Comparison of ENCODE assay signal across 8 mouse cellular contexts in genomic region chr4:133931349-133931748, GRCm38 (mm10). TPM values are rescaled to one million over a fixed set of nuclear protein-coding genes. Genes with fewer than 3 reads are reported as not detected.
DNase-seq lines count a peak whose midpoint lies in the region; ATAC-seq and TF ChIP-seq lines count a peak whose summit lies in the region.

No protein-coding gene starts in this region.

- no peaks in the 10 kb centered on the region for H3K27me3 ChIP-seq in hindbrain, postnatal 0 days (ENCODE audit: insufficient read depth, low read length)
- no peaks in the 10 kb centered on the region for H3K27me3 ChIP-seq in hindbrain, embryonic 13.5 days

- no peak overlapping the region for H3K9ac ChIP-seq in hindbrain, postnatal 0 days (replicated peaks; ENCODE audit: low read length)
- no peak overlapping the region for H3K9ac ChIP-seq in hindbrain, embryonic 13.5 days

- no peaks in the 10 kb centered on the region for H3K4me1 ChIP-seq in hindbrain, postnatal 0 days (ENCODE audit: insufficient read depth, low read length)
- H3K4me1 ChIP-seq in hindbrain, embryonic 13.5 days (replicated peaks), result no peaks in the 10 kb centered on the region

- no peaks in the 10 kb centered on the region for H3K36me3 ChIP-seq in hindbrain, postnatal 0 days (ENCODE audit: insufficient read depth, low read length)
- H3K36me3 ChIP-seq in hindbrain, embryonic 13.5 days, result no peaks in the 10 kb centered on the region

- no peaks in the 10 kb centered on the region for H3K9me3 ChIP-seq in hindbrain, postnatal 0 days (ENCODE audit: low read length)
- H3K9me3 ChIP-seq in hindbrain, embryonic 13.5 days, result no peaks in the 10 kb centered on the region

- no peak overlapping the region for H3K4me3 ChIP-seq in hindbrain, postnatal 0 days (ENCODE audit: low read length)
- no peak overlapping the region for H3K4me3 ChIP-seq in hindbrain, embryonic 13.5 days

- no peak overlapping the region for H3K4me2 ChIP-seq in hindbrain, postnatal 0 days (ENCODE audit: low read depth, low read length)
- H3K4me2 ChIP-seq in hindbrain, embryonic 13.5 days, result no peak overlapping the region

- 16% methylated on average over 10 of the region's 10 CpGs for WGBS in hindbrain, postnatal 0 days
- 8% methylated on average over 10 of the region's 10 CpGs for WGBS in hindbrain, embryonic 13.5 days

- ATAC-seq in hindbrain, postnatal 0 days, result no peak
- ATAC-seq in hindbrain, embryonic 13.5 days (ENCODE audit: low FRiP score), result no peak

- peak; percentile 66 for TF ChIP-seq CTCF in hindbrain, postnatal 0 days (IDR thresholded peaks at IDR 0.05; ENCODE audit: low read depth)

- DNase-seq in hindbrain, postnatal 0 days (ENCODE audit: low spot score), result peak; percentile 31
- DNase-seq in A20 (ENCODE audit: low read depth, low spot score), result peak; percentile 58
- peak; percentile 22 for DNase-seq in MEL-GATA-1-ER (ENCODE audit: extremely low read depth, low read depth)
- peak; percentile 24 for DNase-seq in liver
- DNase-seq in right cerebral cortex, postnatal 10 days (ENCODE audit: low spot score in 2 of 2), result no peak
- no peak for DNase-seq in thymus, postnatal 14 days
- DNase-seq in Muller cell, postnatal 12 days (ENCODE audit: inconsistent ontology term), result no peak

- no peak overlapping the region for H3K27ac ChIP-seq in hindbrain, postnatal 0 days
- H3K27ac ChIP-seq in hindbrain, embryonic 13.5 days, result no peak overlapping the region

RNA-seq across cellular contexts. Expression of gene Hmgn2, which starts 37.1 kb away (rescaled TPM):
- total RNA-seq in hindbrain, postnatal 0 days (2014; rRNA removed), result 195 and 225 TPM in 2 replicates
- polyA plus RNA-seq in hindbrain, postnatal 0 days (2015; fragmentation: Nextera tagmentation; extraction: Ambion mirVana), result 1,094 and 1,203 TPM in 2 replicates
- 1,402 and 1,435 TPM in 2 replicates for polyA plus RNA-seq in hindbrain, embryonic 13.5 days (2015; fragmentation: Nextera tagmentation; extraction: Ambion mirVana)

RNA-seq across cellular contexts. Expression of gene Rps6ka1, which starts 43.8 kb away (rescaled TPM):
- 28.0 and 31.1 TPM in 2 replicates for total RNA-seq in hindbrain, postnatal 0 days (2014; rRNA removed)
- polyA plus RNA-seq in hindbrain, postnatal 0 days (2015; fragmentation: Nextera tagmentation; extraction: Ambion mirVana), result 20.4 and 22.6 TPM in 2 replicates
- 20.9 and 23.6 TPM in 2 replicates for polyA plus RNA-seq in hindbrain, embryonic 13.5 days (2015; fragmentation: Nextera tagmentation; extraction: Ambion mirVana)

Comparison
In these comparisons a context has a peak if more than half of its experiments do, and no peak if none do; other contexts are left out.
1. DNase-seq: peak in hindbrain, postnatal 0 days (single experiment), A20 (single experiment), MEL-GATA-1-ER (single experiment) and liver (single experiment); none in right cerebral cortex, postnatal 10 days (0 of 2), thymus, postnatal 14 days (single experiment) and Muller cell, postnatal 12 days (single experiment).